Mouse (Mus musculus): ENCODE results near the gene H2-Q6.
"Not testable (repeated sequence)": the region's sequence is repeated elsewhere in the genome, so short reads cannot be mapped to it uniquely, and the experiment has no call there.

DNA sequence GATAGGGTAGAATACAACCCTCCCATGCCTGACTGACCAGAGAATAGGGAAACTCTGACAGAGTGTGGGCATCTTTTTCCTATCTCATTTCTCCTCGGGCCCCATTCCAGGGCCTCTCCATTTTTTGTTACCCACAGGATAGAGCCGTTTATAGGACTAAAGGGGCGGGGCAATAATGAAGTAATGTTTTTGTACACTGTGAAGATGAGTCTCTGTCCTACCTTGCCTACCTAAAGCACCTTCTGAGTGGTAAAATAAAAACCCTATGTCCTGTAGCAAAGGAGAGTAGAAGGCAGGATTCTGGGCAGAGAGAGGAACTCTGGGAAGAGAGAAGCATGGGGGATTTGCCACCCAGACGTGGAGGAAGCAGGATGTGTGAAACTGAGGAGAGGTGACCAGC, 5.1 kb upstream of the H2-Q6 start:
- TF ChIP-seq REST (IDR thresholded peaks at IDR 0.05; ENCODE audit: insufficient read depth, insufficient read length); POLR2A (IDR thresholded peaks at IDR 0.05; ENCODE audit: insufficient read length, low read depth); TCF12 (IDR thresholded peaks at IDR 0.05; ENCODE audit: insufficient read depth, poor library complexity, severe bottlenecking); POLR2AphosphoS2 (IDR thresholded peaks at IDR 0.05; ENCODE audit: insufficient read length, low read depth); MYOD1 (IDR thresholded peaks at IDR 0.05; ENCODE audit: control insufficient read depth in 1 of 3, insufficient read length in 2 of 3, low read depth in 2 of 3): not testable (repeated sequence)

All from myocyte (in vitro differentiated cells).